Mouse (Mus musculus): ENCODE data around the gene Sp1. TPM values are rescaled to one million over a fixed set of nuclear protein-coding genes. Genes with fewer than 3 reads are reported as not detected.

Gene Sp1
- polyA plus RNA-seq, 1 experiment from 2014 or later = 11.5 TPM

GRCm38 (mm10) chr15:102442490-102442889 is 36.5 kb downstream of the Sp1 start:
- no peaks in the 10 kb centered on the region for H3K36me3 ChIP-seq (ENCODE audit: control insufficient read depth, insufficient read depth, low read length)
- ATAC-seq (ENCODE audit: low FRiP score) = no peak

GRCm38 (mm10) chr15:102445146-102445545 is 39.2 kb downstream of the Sp1 start, which contains the start of gene Amhr2:
Gene Amhr2 (plus strand): TSS chr15:102445367.
- Histone ChIP-seq H3K36me3 (ENCODE audit: control insufficient read depth, insufficient read depth, low read length) (no peaks in the 10 kb centered on the region), H3K4me2 (replicated peaks; ENCODE audit: low read depth, low read length) (no peak within 1 kb of the TSS), H3K9me3 (ENCODE audit: control insufficient read depth, low read length) (no peaks in the 10 kb centered on the region), H3K4me1 (replicated peaks; ENCODE audit: control insufficient read depth, insufficient read depth, low read length) (no peaks in the 10 kb centered on the region), H3K27ac (ENCODE audit: low read depth, low read length) (no peak within 1 kb of the TSS), H3K27me3 (ENCODE audit: control insufficient read depth, insufficient read depth, low read length) (no peaks in the 10 kb centered on the region), H3K9ac (ENCODE audit: low read depth, low read length) (no peak within 1 kb of the TSS), H3K4me3 (ENCODE audit: low read depth, low read length) (no peak within 1 kb of the TSS)
- DNase-seq (ENCODE audit: low spot score) = no peak
- WGBS = 70% methylated on average over 8 of the region's 8 CpGs
- no peak for ATAC-seq (ENCODE audit: low FRiP score)

More at GRCm38 (mm10) chr15:102442490-102442889, 36.5 kb downstream of the Sp1 start:
- Histone ChIP-seq H3K4me1 (replicated peaks; ENCODE audit: control insufficient read depth, insufficient read depth, low read length) (no peaks in the 10 kb centered on the region), H3K27ac (ENCODE audit: low read depth, low read length) (no peak overlapping the region), H3K9ac (ENCODE audit: low read depth, low read length) (no peak overlapping the region), H3K27me3 (ENCODE audit: control insufficient read depth, insufficient read depth, low read length) (no peaks in the 10 kb centered on the region), H3K9me3 (ENCODE audit: control insufficient read depth, low read length) (no peaks in the 10 kb centered on the region), H3K4me3 (ENCODE audit: low read depth, low read length) (no peak overlapping the region), H3K4me2 (replicated peaks; ENCODE audit: low read depth, low read length) (no peak overlapping the region)
- DNase-seq (ENCODE audit: low spot score) = peak; percentile 91
- 44% methylated on average over 2 of the region's 2 CpGs for WGBS

- no peak overlapping the region for H3K9ac ChIP-seq (ENCODE audit: low read depth, low read length)
- DNase-seq (ENCODE audit: low spot score) (no peak), ATAC-seq (ENCODE audit: low FRiP score) (no peak)
- no peak overlapping the region for H3K4me2 ChIP-seq (replicated peaks; ENCODE audit: low read depth, low read length)
- WGBS = 59% methylated on average over 5 of the region's 6 CpGs
- no peaks in the 10 kb centered on the region for H3K27me3 ChIP-seq (ENCODE audit: control insufficient read depth, insufficient read depth, low read length)
- H3K4me1 ChIP-seq (replicated peaks; ENCODE audit: control insufficient read depth, insufficient read depth, low read length) = no peaks in the 10 kb centered on the region
- H3K27ac ChIP-seq (ENCODE audit: low read depth, low read length) = no peak overlapping the region
- no peak overlapping the region for H3K4me3 ChIP-seq (ENCODE audit: low read depth, low read length)
- no peaks in the 10 kb centered on the region for H3K9me3 ChIP-seq (ENCODE audit: control insufficient read depth, low read length)
- H3K36me3 ChIP-seq (ENCODE audit: control insufficient read depth, insufficient read depth, low read length) = no peaks in the 10 kb centered on the region
Measured at GRCm38 (mm10) chr15:102446448-102446847, 40.5 kb downstream of the Sp1 start.

GRCm38 (mm10) chr15:102449366-102449765 is 43.4 kb downstream of the Sp1 start:
- no peaks in the 10 kb centered on the region for H3K36me3 ChIP-seq (ENCODE audit: control insufficient read depth, insufficient read depth, low read length)
- no peaks in the 10 kb centered on the region for H3K4me1 ChIP-seq (replicated peaks; ENCODE audit: control insufficient read depth, insufficient read depth, low read length)
- no peak overlapping the region for H3K4me3 ChIP-seq (ENCODE audit: low read depth, low read length)
- no peaks in the 10 kb centered on the region for H3K27me3 ChIP-seq (ENCODE audit: control insufficient read depth, insufficient read depth, low read length)
- WGBS = 70% methylated on average over 8 of the region's 8 CpGs
- H3K4me2 ChIP-seq (replicated peaks; ENCODE audit: low read depth, low read length) = no peak overlapping the region
- no peak overlapping the region for H3K9ac ChIP-seq (ENCODE audit: low read depth, low read length)
- H3K9me3 ChIP-seq (ENCODE audit: control insufficient read depth, low read length) = no peaks in the 10 kb centered on the region
- DNase-seq (ENCODE audit: low spot score) (no peak), ATAC-seq (ENCODE audit: low FRiP score) (no peak)
- no peak overlapping the region for H3K27ac ChIP-seq (ENCODE audit: low read depth, low read length)

- Histone ChIP-seq H3K4me3 (ENCODE audit: low read depth, low read length) (no peak overlapping the region), H3K4me2 (replicated peaks; ENCODE audit: low read depth, low read length) (no peak overlapping the region), H3K9ac (ENCODE audit: low read depth, low read length) (no peak overlapping the region), H3K27me3 (ENCODE audit: control insufficient read depth, insufficient read depth, low read length) (no peaks in the 10 kb centered on the region), H3K9me3 (ENCODE audit: control insufficient read depth, low read length) (no peaks in the 10 kb centered on the region), H3K27ac (ENCODE audit: low read depth, low read length) (no peak overlapping the region), H3K36me3 (ENCODE audit: control insufficient read depth, insufficient read depth, low read length) (no peaks in the 10 kb centered on the region), H3K4me1 (replicated peaks; ENCODE audit: control insufficient read depth, insufficient read depth, low read length) (no peaks in the 10 kb centered on the region)
- 40% methylated on average over 7 of the region's 7 CpGs for WGBS
- DNase-seq (ENCODE audit: low spot score) (no peak), ATAC-seq (ENCODE audit: low FRiP score) (no peak)
Measured at GRCm38 (mm10) chr15:102450928-102451327, 45.0 kb downstream of the Sp1 start.

GRCm38 (mm10) chr15:102451666-102452430 is 45.9 kb downstream of the Sp1 start:
- no peaks in the 10 kb centered on the region for H3K9me3 ChIP-seq (ENCODE audit: control insufficient read depth, low read length)
- no peak for ATAC-seq (ENCODE audit: low FRiP score)
- no peak overlapping the region for H3K27ac ChIP-seq (ENCODE audit: low read depth, low read length)
- WGBS = 83% methylated on average over 26 of the region's 26 CpGs
- no peaks in the 10 kb centered on the region for H3K4me1 ChIP-seq (replicated peaks; ENCODE audit: control insufficient read depth, insufficient read depth, low read length)
- no peak for DNase-seq (ENCODE audit: low spot score)
- H3K36me3 ChIP-seq (ENCODE audit: control insufficient read depth, insufficient read depth, low read length) = no peaks in the 10 kb centered on the region
- no peak overlapping the region for H3K4me2 ChIP-seq (replicated peaks; ENCODE audit: low read depth, low read length)
- no peaks in the 10 kb centered on the region for H3K27me3 ChIP-seq (ENCODE audit: control insufficient read depth, insufficient read depth, low read length)
- H3K9ac ChIP-seq (ENCODE audit: low read depth, low read length) = no peak overlapping the region
- no peak overlapping the region for H3K4me3 ChIP-seq (ENCODE audit: low read depth, low read length)

- H3K27ac ChIP-seq (ENCODE audit: low read depth, low read length) = no peak overlapping the region
- H3K4me2 ChIP-seq (replicated peaks; ENCODE audit: low read depth, low read length) = no peak overlapping the region
- no peaks in the 10 kb centered on the region for H3K4me1 ChIP-seq (replicated peaks; ENCODE audit: control insufficient read depth, insufficient read depth, low read length)
- H3K9ac ChIP-seq (ENCODE audit: low read depth, low read length) = no peak overlapping the region
- no peaks in the 10 kb centered on the region for H3K36me3 ChIP-seq (ENCODE audit: control insufficient read depth, insufficient read depth, low read length)
- H3K4me3 ChIP-seq (ENCODE audit: low read depth, low read length) = no peak overlapping the region
- 36% methylated on average over 6 of the region's 6 CpGs for WGBS
- ATAC-seq (ENCODE audit: low FRiP score) (no peak), DNase-seq (ENCODE audit: low spot score) (no peak)
- H3K27me3 ChIP-seq (ENCODE audit: control insufficient read depth, insufficient read depth, low read length) = no peaks in the 10 kb centered on the region
- no peaks in the 10 kb centered on the region for H3K9me3 ChIP-seq (ENCODE audit: control insufficient read depth, low read length)
Measured at GRCm38 (mm10) chr15:102455993-102456392, 50.0 kb downstream of the Sp1 start.

GRCm38 (mm10) chr15:102458050-102458736 is 52.2 kb downstream of the Sp1 start:
- WGBS = 65% methylated on average over 5 of the region's 5 CpGs
- Histone ChIP-seq H3K27ac (ENCODE audit: low read depth, low read length) (no peak overlapping the region), H3K4me3 (ENCODE audit: low read depth, low read length) (no peak overlapping the region)

More at GRCm38 (mm10) chr15:102458050-102458736, 52.2 kb downstream of the Sp1 start:
- Histone ChIP-seq H3K27me3 (ENCODE audit: control insufficient read depth, insufficient read depth, low read length) (no peaks in the 10 kb centered on the region), H3K9ac (ENCODE audit: low read depth, low read length) (no peak overlapping the region), H3K36me3 (ENCODE audit: control insufficient read depth, insufficient read depth, low read length) (no peaks in the 10 kb centered on the region), H3K4me2 (replicated peaks; ENCODE audit: low read depth, low read length) (peak overlapping the region; percentile 45; the same call in 1 of the 2 replicates), H3K4me1 (replicated peaks; ENCODE audit: control insufficient read depth, insufficient read depth, low read length) (no peaks in the 10 kb centered on the region), H3K9me3 (ENCODE audit: control insufficient read depth, low read length) (no peaks in the 10 kb centered on the region)
- ATAC-seq (ENCODE audit: low FRiP score) (no peak), DNase-seq (ENCODE audit: low spot score) (no peak)

Data from hindbrain, embryonic 11.5 days (tissue).